Mouse (Mus musculus): ENCODE results near the gene Fnip1. TPM values are rescaled to one million over a fixed set of nuclear protein-coding genes. Genes with fewer than 3 reads are reported as not detected.

Fnip1 gene
- polyA plus RNA-seq, 1 experiment from 2014 or later = 11.3 TPM

Other genes with a start within 250 kb of the Fnip1 start
- not detected in 2 replicates for gene Csf2, start 188.5 kb upstream of the Fnip1 start, polyA plus RNA-seq (2015; fragmentation: Nextera tagmentation; extraction: Ambion mirVana)
- not detected in 2 replicates for gene Il3, start 170.9 kb upstream of the Fnip1 start, polyA plus RNA-seq (2015; fragmentation: Nextera tagmentation; extraction: Ambion mirVana)
- gene Acsl6, start 134.4 kb upstream of the Fnip1 start, polyA plus RNA-seq (2015; fragmentation: Nextera tagmentation; extraction: Ambion mirVana) = 0.52 and 0.93 TPM in 2 replicates
- gene Meikin, start 67.5 kb upstream of the Fnip1 start, polyA plus RNA-seq (2015; fragmentation: Nextera tagmentation; extraction: Ambion mirVana) = not detected in 2 replicates
- 31.9 and 32.3 TPM in 2 replicates for gene Rapgef6, start 84.6 kb downstream of the Fnip1 start, polyA plus RNA-seq (2015; fragmentation: Nextera tagmentation; extraction: Ambion mirVana)